Mouse (Mus musculus) brain, embryonic 14.5 days (tissue): ENCODE data around the gene Nsd2.

Experiments used
- CTCF ChIP-seq: fragments of 200-500 bp; IDR thresholded peaks from 2 replicates; pipeline ENCODE4 v1.5.1; 2012; ENCODE audit warnings: inconsistent platforms, mild to moderate bottlenecking, moderate library complexity, borderline replicate concordance; ENCODE audit not compliant: insufficient read depth, insufficient read length; ENCODE audit errors: extremely low read depth
- POLR2A ChIP-seq: fragments of 200-500 bp; IDR thresholded peaks from 2 replicates; pipeline ENCODE4 v1.6.1; 2012; ENCODE audit warnings: mild to moderate bottlenecking, inconsistent platforms, borderline replicate concordance; ENCODE audit not compliant: poor library complexity, insufficient read depth, insufficient read length, severe bottlenecking; ENCODE audit errors: extremely low read depth

DNA sequence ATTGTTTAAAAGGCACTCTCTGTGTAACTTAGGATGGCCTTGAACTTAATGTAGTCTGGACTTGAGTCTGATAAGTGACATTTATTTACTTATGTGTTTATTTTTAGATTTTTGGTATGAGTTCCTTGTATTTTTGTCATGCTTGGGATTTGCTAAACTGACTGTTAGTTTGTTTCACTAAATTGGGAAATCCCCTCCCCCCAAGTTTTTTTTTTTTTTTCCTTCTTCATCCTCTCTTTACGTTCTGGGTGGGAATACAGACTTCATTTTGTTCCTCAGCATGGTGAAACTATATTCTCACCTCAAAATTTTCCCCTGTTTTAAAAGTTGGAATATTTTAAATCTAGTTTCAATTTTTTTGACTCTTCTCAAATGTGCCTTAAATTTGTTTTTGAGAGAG, 20.8 kb downstream of the Nsd2 start:
- TF ChIP-seq POLR2A = no peak
- TF ChIP-seq CTCF = no peak
